Comparison of ENCODE assay signal across 9 mouse cellular contexts in genomic region chr3:106903198-106903597, GRCm38 (mm10).
DNase-seq lines count a peak whose midpoint lies in the region; ATAC-seq and TF ChIP-seq lines count a peak whose summit lies in the region.
"Had no signal": no experiment of that assay in that cellular context is flagged by ENCODE, and none has a peak within 500 bp of the region (broad histone marks: within the 10 kb centered on the region; RNA-seq: fewer than 3 reads in every experiment).

No protein-coding gene starts in this region.

- H3K9me3 ChIP-seq in embryonic facial prominence, embryonic 11.5 days (replicated peaks; ENCODE audit: control insufficient read depth, low read length): no peaks in the 10 kb centered on the region
- no peaks in the 10 kb centered on the region for H3K9me3 ChIP-seq in embryonic facial prominence, embryonic 10.5 days
- H3K9me3 ChIP-seq in lung, embryonic 14.5 days (ENCODE audit: low read depth, low read length): no peaks in the 10 kb centered on the region
- H3K9me3 ChIP-seq: liver, embryonic 15.5 days had no signal

- TF ChIP-seq CTCF in lung, embryonic 14.5 days (IDR thresholded peaks at IDR 0.05; ENCODE audit: low read depth): peak; percentile 62
- no peak for TF ChIP-seq CTCF in lung, adult 2 months (IDR thresholded peaks at IDR 0.05; ENCODE audit: insufficient read depth, low read length)

- H3K27ac ChIP-seq in embryonic facial prominence, embryonic 11.5 days (replicated peaks; ENCODE audit: low read depth, low read length): no peak overlapping the region
- H3K27ac ChIP-seq in embryonic facial prominence, embryonic 10.5 days (replicated peaks): no peak overlapping the region
- no peak overlapping the region for H3K27ac ChIP-seq in lung, embryonic 14.5 days (ENCODE audit: low read depth)
- H3K27ac ChIP-seq: liver, embryonic 15.5 days had no signal

- ATAC-seq in embryonic facial prominence, embryonic 11.5 days (replicated peaks; ENCODE audit: insufficient number of reproducible peaks, low FRiP score, low TSS enrichment, low read depth): no peak
- ATAC-seq in lung, embryonic 14.5 days (ENCODE audit: insufficient read depth): no peak

- 42% methylated on average over 2 of the region's 2 CpGs for WGBS in embryonic facial prominence, embryonic 11.5 days
- 54% methylated on average over 2 of the region's 2 CpGs for WGBS in embryonic facial prominence, embryonic 10.5 days
- 21% methylated on average over 2 of the region's 2 CpGs for WGBS in lung, embryonic 14.5 days
- WGBS in lung, adult 2 months: 24% methylated on average over 2 of the region's 2 CpGs

- no peaks in the 10 kb centered on the region for H3K36me3 ChIP-seq in embryonic facial prominence, embryonic 11.5 days (replicated peaks; ENCODE audit: control insufficient read depth, insufficient read depth, low read depth, low read length)
- H3K36me3 ChIP-seq in embryonic facial prominence, embryonic 10.5 days (replicated peaks): no peaks in the 10 kb centered on the region
- no peaks in the 10 kb centered on the region for H3K36me3 ChIP-seq in lung, embryonic 14.5 days (ENCODE audit: insufficient read depth)
- H3K36me3 ChIP-seq: liver, embryonic 15.5 days had no signal

- no peaks in the 10 kb centered on the region for H3K27me3 ChIP-seq in embryonic facial prominence, embryonic 11.5 days (ENCODE audit: control insufficient read depth, insufficient read depth, low read length)
- H3K27me3 ChIP-seq in embryonic facial prominence, embryonic 10.5 days (replicated peaks; ENCODE audit: low read depth, poor library complexity, severe bottlenecking): no peaks in the 10 kb centered on the region
- H3K27me3 ChIP-seq in lung, embryonic 14.5 days (ENCODE audit: insufficient read depth, low read length): no peaks in the 10 kb centered on the region
- H3K27me3 ChIP-seq: liver, embryonic 15.5 days had no signal

- no peaks in the 10 kb centered on the region for H3K4me1 ChIP-seq in embryonic facial prominence, embryonic 11.5 days (ENCODE audit: control insufficient read depth, insufficient read depth, low read length)
- H3K4me1 ChIP-seq in embryonic facial prominence, embryonic 10.5 days: no peaks in the 10 kb centered on the region
- no peaks in the 10 kb centered on the region for H3K4me1 ChIP-seq in lung, embryonic 14.5 days (ENCODE audit: insufficient read depth)
- no peaks in the 10 kb centered on the region for H3K4me1 ChIP-seq in lung, adult 2 months (ENCODE audit: control insufficient read depth, insufficient read depth, low read length)
- H3K4me1 ChIP-seq: liver, embryonic 15.5 days had no signal

- H3K9ac ChIP-seq in embryonic facial prominence, embryonic 11.5 days (replicated peaks; ENCODE audit: low read length): no peak overlapping the region
- no peak overlapping the region for H3K9ac ChIP-seq in lung, embryonic 14.5 days
- H3K9ac ChIP-seq: liver, embryonic 15.5 days had no signal

- peak; percentile 62 for DNase-seq in embryonic facial prominence, embryonic 11.5 days (ENCODE audit: low spot score)
- DNase-seq in embryonic facial prominence, embryonic 10.5 days (ENCODE audit: low spot score): no peak
- peak; percentile 76 for DNase-seq in lung, embryonic 14.5 days
- no peak for DNase-seq in lung, adult 2 months
- peak; percentile 43 to 55 for DNase-seq in cerebellum, postnatal 14 days
- DNase-seq in layer of hippocampus, postnatal 10 days (ENCODE audit: low spot score in 2 of 2): peak; percentile 21 to 44
- peak; percentile 28 for DNase-seq in retina, postnatal 7 days (ENCODE audit: low read depth, low spot score)
- no peak for DNase-seq in urinary bladder, postnatal 4 days (ENCODE audit: low spot score in 2 of 2)

- H3K4me2 ChIP-seq in embryonic facial prominence, embryonic 11.5 days (ENCODE audit: low read depth, low read length): no peak overlapping the region
- H3K4me2 ChIP-seq in lung, embryonic 14.5 days: no peak overlapping the region
- H3K4me2 ChIP-seq: liver, embryonic 15.5 days had no signal

- H3K4me3 ChIP-seq in embryonic facial prominence, embryonic 11.5 days (ENCODE audit: low read depth, low read length): no peak overlapping the region
- H3K4me3 ChIP-seq in embryonic facial prominence, embryonic 10.5 days: no peak overlapping the region
- H3K4me3 ChIP-seq in lung, embryonic 14.5 days (ENCODE audit: low read depth, low read length): no peak overlapping the region
- no peak overlapping the region for H3K4me3 ChIP-seq in lung, adult 2 months (replicated peaks; ENCODE audit: extremely low read depth, low read depth, low read length)
- H3K4me3 ChIP-seq: liver, embryonic 15.5 days had no signal

- no peak for TF ChIP-seq POLR2A in lung, adult 2 months (IDR thresholded peaks at IDR 0.05; ENCODE audit: borderline replicate concordance, extremely low read depth, low read depth, low read length)

Comparison
In these comparisons a context has a peak if more than half of its experiments do, and no peak if none do; other contexts are left out.
1. DNase-seq: peak in embryonic facial prominence, embryonic 11.5 days (single experiment), lung, embryonic 14.5 days (single experiment), cerebellum, postnatal 14 days (2 of 2), layer of hippocampus, postnatal 10 days (2 of 2) and retina, postnatal 7 days (single experiment); none in embryonic facial prominence, embryonic 10.5 days (single experiment), lung, adult 2 months (single experiment) and urinary bladder, postnatal 4 days (0 of 2).